Mouse (Mus musculus): Measurements from ENCODE around the gene Eftud2. TPM values are rescaled to one million over a fixed set of nuclear protein-coding genes. Genes with fewer than 3 reads are reported as not detected.

Gene Eftud2
- polyA plus RNA-seq (2012; ENCODE audit: low replicate concordance), result 122 and 194 TPM in 2 replicates

GRCm38 (mm10) chr11:102880585-102881313 is at the start of gene Eftud2, which contains the start of gene Ccdc103:
TSS of gene Eftud2 (minus strand) at chr11:102880985.
TSS of gene Ccdc103 (plus strand) at chr11:102881204.

GRCm38 (mm10) chr11:102924557-102925350 is 44.0 kb upstream of the Eftud2 start, which contains the start of gene Kif18b:
TSS of gene Kif18b (minus strand) at chr11:102925124.

GRCm38 (mm10) chr11:102900763-102901162 is 20.0 kb upstream of the Eftud2 start, which contains the start of gene Gfap:
TSS of gene Gfap (minus strand) at chr11:102900912.

GRCm38 (mm10) chr11:102884616-102885219 is 3.9 kb upstream of the Eftud2 start, which contains the start of gene Fam187a:
TSS of gene Fam187a (plus strand) at chr11:102885169.

GRCm38 (mm10) chr11:102835549-102835948 is 45.2 kb downstream of the Eftud2 start, which contains the start of gene Higd1b:
TSS of gene Higd1b (plus strand) at chr11:102835849.

GRCm38 (mm10) chr11:102819021-102819782 is 61.6 kb downstream of the Eftud2 start, which contains the start of gene Gjc1:
TSS of gene Gjc1 (minus strand) at chr11:102819700.

Other genes starting within 250 kb of the Eftud2 start
- gene Meioc, start 217.3 kb downstream of the Eftud2 start, polyA plus RNA-seq (2012; ENCODE audit: low replicate concordance), result not detected in 2 replicates
- gene Ccdc43, start 183.2 kb downstream of the Eftud2 start, polyA plus RNA-seq (2012; ENCODE audit: low replicate concordance), result 2.6 and 4.1 TPM in 2 replicates
- gene Adam11, start 119.5 kb downstream of the Eftud2 start, polyA plus RNA-seq (2012; ENCODE audit: low replicate concordance), result 1.3 and 1.6 TPM in 2 replicates
- 0.20 TPM in 1 of 2 replicates, not detected in the other for gene Gjc1, start 61.3 kb downstream of the Eftud2 start, polyA plus RNA-seq (2012; ENCODE audit: low replicate concordance)
- not detected in 2 replicates for gene Higd1b, start 45.1 kb downstream of the Eftud2 start, polyA plus RNA-seq (2012; ENCODE audit: low replicate concordance)
- not detected in 2 replicates for gene Ccdc103, start 219 bp upstream of the Eftud2 start, polyA plus RNA-seq (2012; ENCODE audit: low replicate concordance)
- not detected in 2 replicates for gene Fam187a, start 4.2 kb upstream of the Eftud2 start, polyA plus RNA-seq (2012; ENCODE audit: low replicate concordance)
- gene Gfap, start 19.9 kb upstream of the Eftud2 start, polyA plus RNA-seq (2012; ENCODE audit: low replicate concordance), result 1.0 and 1.1 TPM in 2 replicates
- gene Kif18b, start 44.1 kb upstream of the Eftud2 start, polyA plus RNA-seq (2012; ENCODE audit: low replicate concordance), result 27.7 and 63.8 TPM in 2 replicates
- gene C1ql1, start 65.7 kb upstream of the Eftud2 start, polyA plus RNA-seq (2012; ENCODE audit: low replicate concordance), result 0.11 TPM in 1 of 2 replicates, not detected in the other
- 2.2 and 23.9 TPM in 2 replicates for gene Nmt1, start 147.2 kb upstream of the Eftud2 start, polyA plus RNA-seq (2012; ENCODE audit: low replicate concordance)
- 34.7 and 104 TPM in 2 replicates for gene Dcakd, start 147.3 kb upstream of the Eftud2 start, polyA plus RNA-seq (2012; ENCODE audit: low replicate concordance)
- gene Plcd3, start 220.7 kb upstream of the Eftud2 start, polyA plus RNA-seq (2012; ENCODE audit: low replicate concordance), result 0.51 and 0.59 TPM in 2 replicates
- 43.1 and 44.8 TPM in 2 replicates for gene Acbd4, start 220.7 kb upstream of the Eftud2 start, polyA plus RNA-seq (2012; ENCODE audit: low replicate concordance)
- 10.6 and 12.4 TPM in 2 replicates for gene Hexim1, start 235.2 kb upstream of the Eftud2 start, polyA plus RNA-seq (2012; ENCODE audit: low replicate concordance)

Data from leukemia stem cell, adult 10-12 weeks (primary cell).